Mouse (Mus musculus) heart, adult 2 months (tissue): Measurements from ENCODE around the gene Sdad1.

ENCODE experiments used
- EP300 ChIP-seq: fragments of 200-500 bp; IDR thresholded peaks from 2 replicates; pipeline ENCODE4 v1.6.1; 2011; ENCODE audit warnings: low read depth, low read length, control low read depth; ENCODE audit not compliant: insufficient read depth
- POLR2A ChIP-seq: fragments of 200-500 bp; IDR thresholded peaks from 2 replicates; pipeline ENCODE4 v1.6.1; 2011; ENCODE audit warnings: mild to moderate bottlenecking, low read depth, low read length, control low read depth; ENCODE audit not compliant: insufficient read depth

DNA sequence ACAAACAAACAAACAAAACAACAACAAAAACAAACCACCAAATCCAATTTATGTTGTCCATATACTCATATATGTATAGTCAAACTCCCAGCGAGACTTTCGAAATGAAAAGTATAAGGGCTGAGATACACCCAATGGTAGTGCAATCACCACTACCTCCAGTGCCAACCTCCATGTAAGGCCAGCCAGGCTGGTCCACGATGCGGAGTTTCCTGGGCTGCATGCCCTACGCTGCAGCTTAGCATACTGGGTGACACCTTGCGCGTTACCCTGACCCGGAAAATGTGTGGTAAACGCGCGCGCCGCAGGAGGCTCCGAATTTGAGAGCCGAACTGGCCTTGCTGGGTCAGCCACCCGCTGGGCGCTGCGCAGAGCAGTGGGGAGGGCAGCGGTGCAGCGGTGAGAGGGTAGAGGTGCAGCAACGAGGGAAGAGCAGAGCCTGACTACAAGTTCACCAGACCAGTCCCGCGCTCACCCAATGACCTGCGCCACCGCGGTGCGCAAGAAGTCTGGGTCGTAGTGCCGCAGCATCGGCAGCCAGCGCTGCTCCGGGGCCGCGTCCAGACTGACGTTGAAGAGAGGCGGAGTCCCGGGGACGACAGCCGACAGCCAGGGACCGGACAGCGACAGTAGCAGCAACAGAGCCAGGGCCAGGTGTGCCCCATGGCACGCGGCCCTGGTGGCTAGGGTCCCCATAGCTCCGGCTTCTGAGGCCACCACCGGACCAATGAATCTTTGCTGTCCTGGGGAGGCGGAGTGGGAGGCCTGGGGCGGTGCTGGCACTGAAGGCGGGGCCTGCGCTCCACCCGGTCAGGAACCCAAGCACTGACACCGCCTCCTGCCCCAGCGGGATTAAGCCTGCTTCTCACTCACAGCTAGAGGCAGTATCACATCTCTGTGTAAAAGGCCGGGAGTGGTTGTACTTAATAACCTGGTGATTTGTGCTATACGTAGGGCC is 32.6 kb downstream of the Sdad1 start, which contains the start of gene Naaa:
- TF ChIP-seq EP300: 0 out of 2 replicates have a peak, but pooled peaks have one; percentile 45
- peak; percentile 84 for TF ChIP-seq POLR2A
